Mouse (Mus musculus): ENCODE measurements around the gene Smim22. TPM values are rescaled to one million over a fixed set of nuclear protein-coding genes. Genes with fewer than 3 reads are reported as not detected.

The Smim22 gene
- 2.0 TPM in 1 of 2 replicates, not detected in the other for polyA plus RNA-seq (2014; fragmentation: Nextera tagmentation; extraction: Ambion mirVana)

DNA sequence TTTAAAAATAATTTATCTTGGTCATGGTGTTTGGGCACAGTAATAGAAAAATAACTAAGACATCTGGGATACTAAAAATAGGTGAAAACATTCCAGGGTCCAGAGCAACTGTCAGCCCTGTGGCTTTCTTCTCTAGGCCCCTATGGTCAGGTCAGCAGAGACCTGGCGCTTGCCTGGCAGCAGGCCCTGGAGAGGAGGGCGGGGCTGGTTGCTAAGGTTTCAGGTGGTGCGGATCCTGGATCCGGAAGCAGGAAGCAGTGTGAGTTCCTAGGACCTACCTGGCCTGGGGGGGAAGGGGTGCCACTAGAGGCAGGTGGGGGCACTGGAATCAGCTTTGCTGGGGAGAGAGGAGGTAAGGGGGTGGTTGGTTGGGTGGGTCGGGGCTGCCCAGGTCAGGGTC, at the start of gene Smim22:
Gene Smim22 (plus strand): TSS at position 222 of the 400 bp plus-strand sequence.
- Histone ChIP-seq H3K4me3 (ENCODE audit: low read depth, low read length) (no peak within 1 kb of the TSS), H3K9ac (ENCODE audit: low read length) (no peak within 1 kb of the TSS), H3K27ac (ENCODE audit: low read depth, low read length) (no peak within 1 kb of the TSS), H3K4me2 (ENCODE audit: low read depth, low read length, severe bottlenecking) (no peak within 1 kb of the TSS), H3K9me3 (ENCODE audit: control insufficient read depth, low read length) (no peaks in the 10 kb centered on the region), H3K4me1 (replicated peaks; ENCODE audit: control insufficient read depth, insufficient read depth, low read length) (no peaks in the 10 kb centered on the region), H3K27me3 (ENCODE audit: control insufficient read depth, insufficient read depth, low read length) (no peaks in the 10 kb centered on the region), H3K36me3 (ENCODE audit: control insufficient read depth, insufficient read depth, low read length) (no peaks in the 10 kb centered on the region)
- 43% methylated on average over 5 of the region's 5 CpGs for WGBS
- no peak for ATAC-seq (replicated peaks; ENCODE audit: low FRiP score)
- DNase-seq (ENCODE audit: low spot score) = no peak

DNA sequence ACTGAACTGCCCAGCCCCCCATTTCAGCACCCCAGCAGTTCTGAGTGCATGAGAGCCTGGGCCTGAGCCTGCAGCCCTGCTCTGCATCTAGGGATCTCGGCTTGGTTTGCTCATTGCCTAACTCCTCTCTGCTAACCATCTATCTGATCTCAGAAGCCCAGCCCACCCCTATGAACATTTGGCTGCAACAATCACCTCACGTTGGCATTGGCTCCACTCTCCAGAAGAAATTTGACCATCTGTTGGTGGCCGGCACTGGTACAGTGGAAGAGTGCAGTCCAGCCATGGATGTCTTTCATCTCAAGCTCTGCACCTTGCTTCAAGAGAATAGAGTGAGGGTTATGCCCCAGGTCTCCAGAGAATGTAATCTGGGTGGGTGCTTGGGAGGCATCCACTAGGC, 49.6 kb upstream of the Smim22 start:
- no peaks in the 10 kb centered on the region for H3K27me3 ChIP-seq (ENCODE audit: control insufficient read depth, insufficient read depth, low read length)

DNA sequence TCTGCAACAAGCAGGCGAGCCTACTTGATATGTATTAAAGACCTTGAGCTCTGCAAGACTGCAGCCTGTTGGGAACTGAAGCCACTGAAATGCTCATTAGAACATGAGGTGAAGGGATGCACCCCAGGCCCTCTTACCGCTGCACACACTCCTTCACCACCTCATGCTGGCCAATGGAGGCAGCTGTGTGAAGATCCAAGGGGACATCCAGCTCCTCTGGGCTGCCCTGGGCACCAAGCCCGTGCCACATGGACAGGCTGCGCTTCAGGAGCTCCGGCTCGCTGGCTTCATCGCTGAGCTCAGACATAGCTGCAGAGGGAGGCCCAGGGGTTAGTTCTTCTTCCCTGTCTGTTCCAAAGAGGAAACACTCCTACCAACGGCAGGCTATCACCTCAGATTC, 46.8 kb upstream of the Smim22 start:
- Histone ChIP-seq H3K27ac (ENCODE audit: low read depth, low read length) (no peak overlapping the region), H3K9me3 (ENCODE audit: control insufficient read depth, low read length) (no peaks in the 10 kb centered on the region), H3K4me3 (ENCODE audit: low read depth, low read length) (no peak overlapping the region), H3K27me3 (ENCODE audit: control insufficient read depth, insufficient read depth, low read length) (no peaks in the 10 kb centered on the region), H3K4me1 (replicated peaks; ENCODE audit: control insufficient read depth, insufficient read depth, low read length) (peaks cover 3% of the 10 kb centered on the region), H3K36me3 (ENCODE audit: control insufficient read depth, insufficient read depth, low read length) (peaks cover 2% of the 10 kb centered on the region; the same call in 1 of the 2 replicates), H3K9ac (ENCODE audit: low read length) (no peak overlapping the region), H3K4me2 (ENCODE audit: low read depth, low read length, severe bottlenecking) (no peak overlapping the region)
- ATAC-seq (replicated peaks; ENCODE audit: low FRiP score) = no peak
- DNase-seq (ENCODE audit: low spot score) = no peak
- 96% methylated on average over 8 of the region's 8 CpGs for WGBS

More for the DNA sequence above, 49.6 kb upstream of the Smim22 start:
- 96% methylated on average over 3 of the region's 3 CpGs for WGBS
- Histone ChIP-seq H3K4me1 (replicated peaks; ENCODE audit: control insufficient read depth, insufficient read depth, low read length) (no peaks in the 10 kb centered on the region), H3K9ac (ENCODE audit: low read length) (no peak overlapping the region), H3K27ac (ENCODE audit: low read depth, low read length) (no peak overlapping the region), H3K4me3 (ENCODE audit: low read depth, low read length) (no peak overlapping the region), H3K4me2 (ENCODE audit: low read depth, low read length, severe bottlenecking) (no peak overlapping the region), H3K36me3 (ENCODE audit: control insufficient read depth, insufficient read depth, low read length) (peaks cover 7% of the 10 kb centered on the region; the same call in 1 of the 2 replicates), H3K9me3 (ENCODE audit: control insufficient read depth, low read length) (no peaks in the 10 kb centered on the region)
- ATAC-seq (replicated peaks; ENCODE audit: low FRiP score) (no peak), DNase-seq (ENCODE audit: low spot score) (no peak)

DNA sequence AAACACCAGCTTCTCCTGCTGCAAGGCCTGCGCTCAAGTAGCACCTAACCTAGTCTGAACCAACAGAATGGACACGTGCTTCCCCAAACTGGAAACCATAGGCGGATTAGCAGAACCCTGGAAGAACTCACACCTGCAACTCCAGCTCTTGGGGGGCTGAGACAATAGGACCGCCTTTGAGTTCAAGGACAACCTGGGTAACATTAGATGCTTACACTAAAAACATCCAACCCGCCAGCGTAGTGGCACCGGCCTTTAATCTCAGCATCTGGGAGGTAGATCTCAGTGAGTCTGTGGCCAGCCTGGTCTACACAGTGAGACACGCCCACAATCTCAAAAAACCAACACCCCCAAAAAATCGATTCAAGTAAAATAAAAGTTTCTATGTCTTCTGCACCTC, 43.7 kb upstream of the Smim22 start:
- DNase-seq (ENCODE audit: low spot score) = no peak
- Histone ChIP-seq H3K4me1 (replicated peaks; ENCODE audit: control insufficient read depth, insufficient read depth, low read length) (peaks cover 4% of the 10 kb centered on the region), H3K9me3 (ENCODE audit: control insufficient read depth, low read length) (no peaks in the 10 kb centered on the region), H3K27me3 (ENCODE audit: control insufficient read depth, insufficient read depth, low read length) (no peaks in the 10 kb centered on the region), H3K9ac (ENCODE audit: low read length) (peak overlapping the region; percentile 77), H3K4me2 (ENCODE audit: low read depth, low read length, severe bottlenecking) (peak overlapping the region; percentile 84), H3K27ac (ENCODE audit: low read depth, low read length) (no peak overlapping the region), H3K4me3 (ENCODE audit: low read depth, low read length) (peak overlapping the region; percentile 79), H3K36me3 (ENCODE audit: control insufficient read depth, insufficient read depth, low read length) (no peaks in the 10 kb centered on the region; the same call in 1 of the 2 replicates)
- ATAC-seq (replicated peaks; ENCODE audit: low FRiP score) = no peak
- 45% methylated on average over 9 of the region's 9 CpGs for WGBS

DNA sequence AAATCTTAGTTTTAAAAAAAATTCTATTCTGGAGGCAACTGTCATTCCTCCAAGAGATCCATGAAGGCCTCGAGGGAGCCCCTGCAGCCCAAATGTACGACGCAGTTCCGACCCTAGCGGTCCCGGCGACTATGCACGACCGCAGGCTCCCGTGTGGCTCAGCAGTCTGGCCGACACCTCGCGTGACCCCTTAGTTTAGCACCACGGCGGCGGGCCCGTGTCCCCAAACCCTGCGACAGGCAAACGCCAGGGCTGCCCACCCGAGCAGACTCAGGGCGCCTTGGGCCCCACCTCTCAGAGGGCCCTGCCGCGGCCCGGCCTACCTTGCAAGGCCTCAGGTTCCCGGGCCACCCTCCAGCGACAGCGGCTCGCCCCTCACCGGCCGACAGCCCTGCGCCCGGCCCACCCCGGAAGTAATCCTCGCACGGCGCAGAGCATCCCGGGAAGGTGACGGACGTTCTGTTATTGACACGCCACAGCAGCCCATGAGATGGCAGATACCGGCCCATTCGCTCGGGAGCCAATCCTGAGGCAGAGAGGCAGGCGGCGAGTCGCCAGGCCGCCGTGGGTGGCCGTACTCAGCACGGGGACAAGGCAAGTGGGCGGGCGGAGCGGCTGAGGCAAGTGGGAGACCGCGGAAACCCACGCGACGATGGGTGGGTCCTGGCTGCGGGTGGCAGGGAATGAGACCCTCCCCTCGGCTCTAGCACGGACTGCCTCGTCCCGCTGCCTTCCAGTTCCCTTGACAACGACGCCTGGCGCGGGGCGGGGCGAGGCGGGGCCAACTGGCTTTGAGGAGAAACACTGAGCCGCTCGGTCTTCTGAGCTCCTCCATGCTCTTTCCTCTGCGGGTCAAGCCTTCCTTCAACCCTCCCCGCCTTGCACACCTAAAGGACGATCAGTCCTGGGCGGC, 43.0 kb upstream of the Smim22 start, which contains the start of gene Anks3:
Gene Anks3 (minus strand): TSS at position 409 of the 913 bp plus-strand sequence.
- H3K4me3 ChIP-seq (ENCODE audit: low read depth, low read length) = peak within 1 kb of the TSS; percentile 79
- no peaks in the 10 kb centered on the region for H3K9me3 ChIP-seq (ENCODE audit: control insufficient read depth, low read length)

DNA sequence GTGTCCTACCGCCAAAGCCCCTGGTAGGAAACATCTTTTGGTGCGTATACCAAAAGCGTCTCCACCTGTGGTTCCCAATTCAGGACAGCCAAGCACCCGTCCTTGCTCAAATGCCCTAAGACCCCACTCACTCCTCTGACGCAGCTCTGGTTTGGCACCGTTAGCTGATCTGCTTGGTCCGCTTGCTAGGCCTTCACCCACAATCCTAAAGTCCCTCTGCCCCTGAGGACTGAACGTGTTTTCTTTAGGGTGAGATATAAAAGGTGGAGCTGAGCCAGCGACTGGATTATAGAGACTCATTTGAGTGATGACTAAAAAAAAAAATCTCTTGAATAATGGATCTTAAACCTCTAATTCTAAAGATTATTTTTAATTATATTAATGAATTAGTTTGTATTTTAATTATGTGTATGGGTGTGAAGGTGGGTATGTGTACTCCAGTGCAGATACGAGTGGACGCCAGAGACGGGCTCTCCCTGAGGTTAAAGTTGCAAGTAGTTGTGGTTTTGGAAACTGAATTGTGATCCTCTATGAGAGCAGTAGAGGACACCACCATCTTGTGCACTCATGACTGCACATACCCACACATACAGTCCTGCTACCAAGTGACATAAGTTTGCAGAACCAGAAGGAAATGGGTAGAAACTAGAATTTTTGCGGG, 42.2 kb upstream of the Smim22 start:
- Histone ChIP-seq H3K27ac (ENCODE audit: low read depth, low read length) (peak overlapping the region; percentile 81; the same call in 1 of the 2 replicates), H3K9me3 (ENCODE audit: control insufficient read depth, low read length) (no peaks in the 10 kb centered on the region), H3K4me2 (ENCODE audit: low read depth, low read length, severe bottlenecking) (peak overlapping the region; percentile 84), H3K27me3 (ENCODE audit: control insufficient read depth, insufficient read depth, low read length) (no peaks in the 10 kb centered on the region), H3K4me3 (ENCODE audit: low read depth, low read length) (peak overlapping the region; percentile 79), H3K36me3 (ENCODE audit: control insufficient read depth, insufficient read depth, low read length) (no peaks in the 10 kb centered on the region; the same call in 1 of the 2 replicates), H3K9ac (ENCODE audit: low read length) (peak overlapping the region; percentile 77), H3K4me1 (replicated peaks; ENCODE audit: control insufficient read depth, insufficient read depth, low read length) (peaks cover 4% of the 10 kb centered on the region)
- peak; percentile 36 for ATAC-seq (replicated peaks; ENCODE audit: low FRiP score)
- WGBS = 24% methylated on average over 13 of the region's 13 CpGs
- DNase-seq (ENCODE audit: low spot score) = no peak

More for the DNA sequence above, 43.0 kb upstream of the Smim22 start, which contains the start of gene Anks3:
- Histone ChIP-seq H3K4me1 (replicated peaks; ENCODE audit: control insufficient read depth, insufficient read depth, low read length) (peaks cover 4% of the 10 kb centered on the region), H3K4me2 (ENCODE audit: low read depth, low read length, severe bottlenecking) (peak within 1 kb of the TSS; percentile 84), H3K9ac (ENCODE audit: low read length) (peak within 1 kb of the TSS; percentile 77), H3K27me3 (ENCODE audit: control insufficient read depth, insufficient read depth, low read length) (no peaks in the 10 kb centered on the region), H3K36me3 (ENCODE audit: control insufficient read depth, insufficient read depth, low read length) (no peaks in the 10 kb centered on the region; the same call in 1 of the 2 replicates), H3K27ac (ENCODE audit: low read depth, low read length) (peak within 1 kb of the TSS; percentile 81)
- WGBS = under 1% methylated on average over 75 of the region's 76 CpGs
- DNase-seq (ENCODE audit: low spot score) (peak; percentile 96), ATAC-seq (replicated peaks; ENCODE audit: low FRiP score) (peak; percentile 99)

DNA sequence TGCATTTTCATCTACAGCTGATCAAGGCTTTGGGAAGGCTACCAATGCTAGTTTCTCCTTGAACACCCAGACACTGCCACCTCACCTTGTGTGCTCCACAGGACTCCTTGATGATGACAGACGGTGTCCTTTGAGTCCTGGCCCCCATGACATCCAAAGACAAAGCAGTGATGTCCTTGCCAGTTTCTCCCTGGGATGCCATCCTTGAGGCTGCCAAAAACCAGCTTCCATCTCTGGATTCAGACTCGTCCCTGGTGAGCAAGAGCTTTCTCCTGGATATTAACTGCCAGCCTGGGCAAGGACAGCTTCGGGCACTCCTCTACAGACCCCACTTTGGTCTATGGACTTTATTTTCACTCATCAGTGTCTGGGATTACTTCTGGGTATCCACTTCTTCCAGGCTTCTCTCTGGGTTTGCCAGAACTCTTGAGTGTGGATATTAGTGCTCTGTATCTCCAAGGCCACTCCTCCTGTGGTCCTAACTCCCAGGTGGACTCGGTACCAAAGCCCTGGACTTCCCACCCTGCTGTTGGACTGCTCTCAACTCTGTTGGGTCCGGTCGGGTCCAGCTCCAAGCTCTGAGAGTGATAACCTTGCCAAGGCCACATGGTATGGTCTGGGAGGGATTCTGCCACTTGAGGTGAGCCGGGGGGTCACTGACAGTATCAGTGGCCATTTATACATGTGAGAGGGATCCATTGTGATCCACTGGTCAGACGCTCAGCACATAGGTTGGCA, 41.5 kb upstream of the Smim22 start:
- no peak overlapping the region; the same call in 1 of the 2 replicates for H3K9ac ChIP-seq (ENCODE audit: low read length)
- no peak overlapping the region for H3K27ac ChIP-seq (ENCODE audit: low read depth, low read length)
- no peak for DNase-seq (ENCODE audit: low spot score)
- peaks cover 4% of the 10 kb centered on the region for H3K4me1 ChIP-seq (replicated peaks; ENCODE audit: control insufficient read depth, insufficient read depth, low read length)
- H3K4me2 ChIP-seq (ENCODE audit: low read depth, low read length, severe bottlenecking) = peak overlapping the region; percentile 84; the same call in 1 of the 2 replicates
- WGBS = 88% methylated on average over 8 of the region's 8 CpGs
- no peaks in the 10 kb centered on the region for H3K36me3 ChIP-seq (ENCODE audit: control insufficient read depth, insufficient read depth, low read length)
- H3K27me3 ChIP-seq (ENCODE audit: control insufficient read depth, insufficient read depth, low read length) = no peaks in the 10 kb centered on the region
- ATAC-seq (replicated peaks; ENCODE audit: low FRiP score) = no peak
- no peaks in the 10 kb centered on the region for H3K9me3 ChIP-seq (ENCODE audit: control insufficient read depth, low read length)
- no peak overlapping the region for H3K4me3 ChIP-seq (ENCODE audit: low read depth, low read length)

DNA sequence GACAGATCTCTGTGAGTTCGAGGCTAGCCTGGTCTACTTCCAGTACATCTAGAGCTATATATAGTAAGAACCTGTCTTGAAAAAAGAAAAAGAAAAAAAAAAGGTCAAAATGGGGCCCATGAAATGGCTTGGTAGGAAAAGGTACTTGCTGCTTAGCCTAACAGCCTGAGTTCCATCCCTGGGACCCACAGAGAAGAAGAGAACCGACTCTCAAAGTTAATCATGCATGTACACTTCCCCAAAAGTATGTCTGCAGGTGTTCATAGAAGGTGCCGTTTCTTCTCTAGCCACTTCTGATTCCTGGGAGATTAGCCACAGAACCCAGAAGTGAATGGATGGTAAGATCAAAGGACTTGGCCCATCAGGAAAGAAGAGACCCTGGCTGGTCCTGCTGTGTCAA, 38.7 kb upstream of the Smim22 start:
- no peak overlapping the region for H3K9ac ChIP-seq (ENCODE audit: low read length)
- no peak overlapping the region for H3K4me2 ChIP-seq (ENCODE audit: low read depth, low read length, severe bottlenecking)
- ATAC-seq (replicated peaks; ENCODE audit: low FRiP score) = no peak
- no peaks in the 10 kb centered on the region for H3K9me3 ChIP-seq (ENCODE audit: control insufficient read depth, low read length)
- H3K27me3 ChIP-seq (ENCODE audit: control insufficient read depth, insufficient read depth, low read length) = no peaks in the 10 kb centered on the region
- peaks cover 4% of the 10 kb centered on the region for H3K4me1 ChIP-seq (replicated peaks; ENCODE audit: control insufficient read depth, insufficient read depth, low read length)
- H3K36me3 ChIP-seq (ENCODE audit: control insufficient read depth, insufficient read depth, low read length) = no peaks in the 10 kb centered on the region
- DNase-seq (ENCODE audit: low spot score) = no peak
- no peak overlapping the region for H3K4me3 ChIP-seq (ENCODE audit: low read depth, low read length)
- WGBS = 84% methylated on average over 3 of the region's 3 CpGs
- no peak overlapping the region for H3K27ac ChIP-seq (ENCODE audit: low read depth, low read length)
